Mouse (Mus musculus) neural tube, postnatal 0 days (tissue): Measurements from ENCODE around the gene Lypd3. TPM values are rescaled to one million over a fixed set of nuclear protein-coding genes. Genes with fewer than 3 reads are reported as not detected.

ENCODE experiments used
- polyA plus RNA-seq: library from polyadenylated mRNA; unstranded; fragments of >200 nt; fragmentation: Nextera tagmentation; extraction: Ambion mirVana; gene quantifications from 2 replicates; pipeline ENCODE4 v1.2.1, GENCODE M21; 2015

Gene Lypd3
- 1.2 and 1.3 TPM in 2 replicates for polyA plus RNA-seq

DNA sequence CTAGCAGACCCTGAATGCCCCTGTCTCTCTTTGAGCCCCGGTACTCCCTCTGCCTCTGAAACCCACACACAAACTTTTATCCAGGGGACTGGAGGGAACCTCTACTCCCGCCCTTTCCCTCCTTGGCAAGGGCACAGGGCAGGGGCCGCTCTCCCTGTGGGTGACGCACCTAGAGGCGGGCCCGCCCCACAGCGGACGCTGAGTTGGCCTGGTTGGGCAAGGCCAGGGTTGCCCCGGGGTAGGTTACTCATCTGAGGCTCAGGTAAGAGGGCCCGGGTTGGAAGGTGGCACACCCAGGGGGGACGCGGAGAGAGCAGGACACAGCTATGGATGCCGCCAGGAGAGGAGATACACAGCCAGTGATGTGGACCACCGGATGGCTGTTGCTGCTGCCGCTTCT is at the start of gene Lypd3:
TSS of gene Lypd3 (plus strand) at position 287 of the 400 bp plus-strand sequence.

DNA sequence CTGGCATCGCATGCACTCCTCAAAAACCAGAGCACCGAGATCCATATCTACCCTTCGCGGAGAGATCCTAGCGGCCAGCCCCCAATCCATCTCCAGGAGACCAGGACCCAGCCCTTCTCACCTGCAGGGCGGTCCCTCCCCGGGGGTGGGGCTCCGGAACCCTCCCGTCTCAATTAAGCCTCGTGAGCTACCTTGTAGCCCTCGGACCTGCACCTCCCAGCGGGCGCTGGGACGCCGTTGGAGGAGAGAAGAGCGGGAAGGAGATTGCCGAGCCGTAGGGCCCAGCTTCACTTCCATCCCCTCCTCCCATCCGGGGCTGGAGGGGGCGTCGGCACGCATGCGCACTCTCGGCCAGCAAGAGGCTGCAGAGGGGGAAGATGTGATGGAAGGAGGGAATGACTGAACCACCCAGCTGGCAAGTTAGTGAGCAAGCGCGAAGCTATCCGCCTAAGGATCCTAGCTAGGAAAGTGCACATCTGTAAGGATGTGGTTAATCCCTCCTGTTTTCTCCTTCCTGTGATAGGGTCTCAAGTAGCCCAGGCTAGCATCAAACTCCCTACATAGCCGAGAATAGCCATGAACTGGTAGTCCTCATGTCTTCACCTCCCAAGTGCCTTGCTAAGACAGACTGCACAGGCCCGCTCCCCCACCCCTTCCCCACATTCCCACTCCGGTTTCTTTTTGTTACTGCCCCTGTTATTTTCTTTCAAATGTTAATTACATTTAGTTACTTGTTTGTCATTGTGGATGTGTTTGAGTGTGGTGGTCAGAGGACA is 48.8 kb upstream of the Lypd3 start, which contains the start of the genes Ethe1 and Zfp575:
TSS of gene Ethe1 (plus strand) at position 214 of the 776 bp plus-strand sequence.
TSS of gene Zfp575 (minus strand) at position 312 of the 776 bp plus-strand sequence.

DNA sequence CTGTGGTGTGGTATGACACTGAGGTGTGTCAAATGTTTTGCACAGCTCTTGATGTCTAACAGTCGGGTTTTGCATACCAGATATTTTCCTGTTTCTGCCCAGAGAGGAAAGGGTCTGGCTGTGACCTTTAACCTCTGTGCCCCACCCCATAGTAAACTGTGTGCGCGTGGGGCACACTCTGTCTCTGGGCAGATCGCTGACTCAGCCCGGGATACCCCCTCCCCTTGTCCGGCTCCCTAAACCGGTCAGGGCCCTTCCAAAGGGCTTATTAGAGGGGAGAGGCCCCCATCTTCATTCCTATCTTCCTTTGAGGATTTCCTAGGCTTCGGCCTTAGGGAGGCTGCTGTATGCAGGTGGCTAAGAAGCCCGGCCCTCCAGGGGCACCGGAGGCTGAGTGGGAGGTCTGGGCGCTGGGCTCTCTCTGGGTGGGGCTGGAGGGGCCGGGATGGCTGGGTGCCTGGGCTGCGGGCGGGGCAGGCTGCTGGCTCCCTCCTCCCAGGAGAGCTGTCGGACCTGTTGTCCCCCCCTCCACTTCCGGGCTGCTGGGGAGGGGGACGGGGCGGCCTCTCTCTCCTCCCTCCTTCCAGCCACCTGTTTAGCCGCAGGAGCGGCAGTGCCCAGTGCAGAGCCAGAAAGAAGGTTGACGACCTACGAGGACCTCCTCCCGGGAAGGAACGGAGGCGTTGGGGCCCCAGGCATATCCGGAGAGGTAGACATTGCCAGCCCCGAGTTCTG is 26.0 kb upstream of the Lypd3 start, which contains the start of gene Phldb3:
TSS of gene Phldb3 (plus strand) at position 620 of the 735 bp plus-strand sequence.

DNA sequence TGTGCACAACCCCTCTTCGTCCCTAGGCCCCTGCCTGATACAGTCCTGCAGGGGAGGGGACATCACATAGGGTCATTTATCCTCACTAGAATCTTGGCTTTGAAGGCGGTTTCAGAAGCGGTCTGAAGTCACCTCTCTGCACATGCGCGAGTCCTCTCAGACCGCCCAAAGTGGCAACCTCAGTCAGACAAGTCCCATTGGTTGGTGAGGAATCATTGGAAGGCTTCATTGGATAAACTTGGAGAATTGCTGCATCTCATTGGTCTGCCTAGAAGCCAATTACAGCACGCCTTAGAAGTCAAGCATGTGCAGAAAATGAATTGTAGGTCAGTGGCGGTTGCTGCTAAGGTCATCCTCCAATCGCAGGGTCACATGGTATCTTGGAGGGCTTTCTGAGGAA is 40.2 kb downstream of the Lypd3 start, which contains the start of gene Tex101:
TSS of gene Tex101 (minus strand) at position 101 of the 400 bp plus-strand sequence.

Other genes with a start within 250 kb of the Lypd3 start
- 28.5 and 35.3 TPM in 2 replicates for gene Smg9, start 236.9 kb upstream of the Lypd3 start, polyA plus RNA-seq
- gene Irgc1, start 184.3 kb upstream of the Lypd3 start, polyA plus RNA-seq, result not detected in 2 replicates
- 1.4 and 2.5 TPM in 2 replicates for gene Plaur, start 174.1 kb upstream of the Lypd3 start, polyA plus RNA-seq
- gene Cadm4, start 154.5 kb upstream of the Lypd3 start, polyA plus RNA-seq, result 110 and 120 TPM in 2 replicates
- gene Zfp428, start 129.5 kb upstream of the Lypd3 start, polyA plus RNA-seq, result 201 and 233 TPM in 2 replicates
- gene AC161166.1, start 124.1 kb upstream of the Lypd3 start, polyA plus RNA-seq, result 0.35 and 0.56 TPM in 2 replicates
- 18.4 and 19.7 TPM in 2 replicates for gene Irgq, start 105.9 kb upstream of the Lypd3 start, polyA plus RNA-seq
- 0.18 TPM in 1 of 2 replicates, not detected in the other for gene Pinlyp, start 90.4 kb upstream of the Lypd3 start, polyA plus RNA-seq
- gene Xrcc1, start 90.3 kb upstream of the Lypd3 start, polyA plus RNA-seq, result 40.7 and 51.6 TPM in 2 replicates
- 30.6 and 31.1 TPM in 2 replicates for gene Ethe1, start 49.0 kb upstream of the Lypd3 start, polyA plus RNA-seq
- 23.0 and 23.3 TPM in 2 replicates for gene Zfp575, start 48.9 kb upstream of the Lypd3 start, polyA plus RNA-seq
- not detected in 2 replicates for gene Phldb3, start 25.8 kb upstream of the Lypd3 start, polyA plus RNA-seq
- gene Tex101, start 40.1 kb downstream of the Lypd3 start, polyA plus RNA-seq, result not detected in 2 replicates
- gene BC049730, start 72.7 kb downstream of the Lypd3 start, polyA plus RNA-seq, result not detected in 2 replicates
- not detected in 2 replicates for gene Gm4763, start 90.4 kb downstream of the Lypd3 start, polyA plus RNA-seq
- 0.17 and 0.43 TPM in 2 replicates for gene Cd177, start 123.8 kb downstream of the Lypd3 start, polyA plus RNA-seq
- 0.51 and 1.2 TPM in 2 replicates for gene Ceacam10, start 140.7 kb downstream of the Lypd3 start, polyA plus RNA-seq
- gene Gm9844, start 225.7 kb downstream of the Lypd3 start, polyA plus RNA-seq, result 26.8 and 32.3 TPM in 2 replicates
- not detected in 2 replicates for gene Lypd4, start 233.4 kb downstream of the Lypd3 start, polyA plus RNA-seq
- 0.18 and 0.19 TPM in 2 replicates for gene Dmrtc2, start 233.5 kb downstream of the Lypd3 start, polyA plus RNA-seq
- gene Rps19, start 247.8 kb downstream of the Lypd3 start, polyA plus RNA-seq, result 1,291 and 1,386 TPM in 2 replicates